Mouse (Mus musculus) liver, embryonic 16.5 days (tissue): ENCODE data around the gene Prkcz. TPM values are rescaled to one million over a fixed set of nuclear protein-coding genes. Genes with fewer than 3 reads are reported as not detected.

Experiments
- ATAC-seq: fragments of 200-750 bp; cut with Nextera tagmentation; 2 replicates; pipeline ENCODE4 v1.8.0; 2017; ENCODE audit warnings: low read depth, mild to moderate bottlenecking, moderate number of reproducible peaks, moderate library complexity
- H3K27ac ChIP-seq: fragments of 300-500 bp; sonication (generic); 2 replicates; pipeline ENCODE4 v1.5.1; 2014; ENCODE audit warnings: mild to moderate bottlenecking, low read length
- H3K27me3 ChIP-seq: fragments of 300-500 bp; sonication (generic); 2 replicates; pipeline ENCODE4 v1.6.1; 2014; ENCODE audit warnings: low read depth, low read length, mixed read lengths; ENCODE audit not compliant: control insufficient read depth, insufficient read depth
- H3K36me3 ChIP-seq: fragments of 300-500 bp; sonication (generic); 2 replicates; pipeline ENCODE4 v1.6.1; 2014; ENCODE audit warnings: mild to moderate bottlenecking; ENCODE audit not compliant: control insufficient read depth, insufficient read depth
- H3K4me1 ChIP-seq: fragments of 300-500 bp; sonication (generic); 2 replicates; pipeline ENCODE4 v1.6.1; 2014; ENCODE audit warnings: low read depth, low read length, mixed read lengths; ENCODE audit not compliant: control insufficient read depth
- H3K4me2 ChIP-seq: fragments of 300-500 bp; sonication (generic); 2 replicates; pipeline ENCODE4 v1.6.1; 2014; ENCODE audit warnings: low read depth, low read length, mixed read lengths
- H3K4me3 ChIP-seq: fragments of 300-500 bp; sonication (generic); 2 replicates; pipeline ENCODE4 v1.5.1; 2014; ENCODE audit warnings: low read depth, mild to moderate bottlenecking, low read length
- H3K9ac ChIP-seq: fragments of 300-500 bp; sonication (generic); 2 replicates; pipeline ENCODE4 v1.6.1; 2014; ENCODE audit warnings: low read depth, low read length
- H3K9me3 ChIP-seq: fragments of 300-500 bp; sonication (generic); replicated peaks from 2 replicates; pipeline ENCODE4 v1.6.1; 2016; ENCODE audit warnings: low read length; ENCODE audit not compliant: control insufficient read depth
- WGBS: fragments of 180-500 bp; shearing (Covaris S2); extraction: QIAGEN DNeasy Blood & Tissue Kit; methylation state at CpG from one replicate; pipeline ENCODE4 v1.1.7; 2014; ENCODE audit not compliant: insufficient replicate concordance; 5-methylcytosine and 5-hydroxymethylcytosine counted together
- polyA plus RNA-seq: library from polyadenylated mRNA; unstranded; fragments of >200 nt; fragmentation: Nextera tagmentation; extraction: Ambion mirVana; gene quantifications from 2 replicates; pipeline ENCODE4 v1.2.1, GENCODE M21; 2015

Gene Prkcz
- polyA plus RNA-seq, 1 experiment from 2014 or later = 2.7 TPM

DNA sequence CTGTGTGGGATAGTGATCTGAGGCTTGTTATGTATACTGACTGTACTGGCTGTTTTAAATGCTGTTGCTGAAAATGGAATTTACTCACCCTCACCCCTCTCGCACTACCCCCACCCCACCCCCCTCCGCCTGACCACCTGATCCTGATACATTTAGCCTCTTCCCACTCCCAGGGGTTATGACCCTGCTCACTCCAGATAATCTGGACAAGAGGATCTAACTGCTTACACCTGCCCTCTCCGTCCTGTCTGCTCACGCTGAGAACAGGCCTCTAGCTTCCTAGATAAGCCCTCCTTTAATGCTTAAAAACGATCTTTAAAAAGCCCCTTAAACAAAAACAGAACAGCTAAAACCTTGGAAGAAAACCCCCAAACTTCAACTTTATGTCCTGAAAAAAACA lies 35.4 kb downstream of the Prkcz start:
- no peak for ATAC-seq
- Histone ChIP-seq H3K9me3 (no peaks in the 10 kb centered on the region), H3K27ac (no peak overlapping the region), H3K36me3 (no peaks in the 10 kb centered on the region), H3K27me3 (no peaks in the 10 kb centered on the region), H3K9ac (no peak overlapping the region), H3K4me2 (no peak overlapping the region), H3K4me1 (0 out of 2 replicates have a peak, but pooled peaks cover 2% of the 10 kb centered on the region), H3K4me3 (no peak overlapping the region)
- WGBS = 52% methylated on average over 5 of the region's 5 CpGs

DNA sequence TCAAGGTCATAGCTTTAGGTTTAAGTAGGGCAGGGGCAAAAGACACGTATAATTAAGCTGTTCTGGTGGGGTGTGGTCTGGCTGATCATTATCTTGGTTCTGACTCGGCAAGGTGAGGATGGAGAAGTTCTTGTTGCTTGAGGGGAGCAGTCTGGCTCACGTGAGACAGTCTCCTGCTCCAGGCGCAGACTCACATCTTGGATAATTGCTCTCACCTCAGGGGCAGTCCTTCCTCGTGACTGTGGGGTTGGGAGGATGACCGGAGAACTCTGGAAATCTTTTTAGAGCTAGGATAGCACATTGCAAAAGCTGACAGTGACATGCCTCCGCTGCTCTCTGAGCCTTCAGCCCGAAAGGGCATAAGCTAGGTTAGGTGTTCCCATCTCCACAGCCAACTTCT lies 36.6 kb downstream of the Prkcz start:
- no peak for ATAC-seq
- no peak overlapping the region for H3K27ac ChIP-seq
- 0 out of 2 replicates have a peak, but pooled peaks cover 2% of the 10 kb centered on the region for H3K4me1 ChIP-seq
- WGBS = 39% methylated on average over 8 of the region's 8 CpGs
- no peak overlapping the region for H3K4me3 ChIP-seq
- H3K9ac ChIP-seq = no peak overlapping the region
- H3K27me3 ChIP-seq = no peaks in the 10 kb centered on the region
- H3K9me3 ChIP-seq = no peaks in the 10 kb centered on the region
- H3K4me2 ChIP-seq = no peak overlapping the region
- no peaks in the 10 kb centered on the region for H3K36me3 ChIP-seq

DNA sequence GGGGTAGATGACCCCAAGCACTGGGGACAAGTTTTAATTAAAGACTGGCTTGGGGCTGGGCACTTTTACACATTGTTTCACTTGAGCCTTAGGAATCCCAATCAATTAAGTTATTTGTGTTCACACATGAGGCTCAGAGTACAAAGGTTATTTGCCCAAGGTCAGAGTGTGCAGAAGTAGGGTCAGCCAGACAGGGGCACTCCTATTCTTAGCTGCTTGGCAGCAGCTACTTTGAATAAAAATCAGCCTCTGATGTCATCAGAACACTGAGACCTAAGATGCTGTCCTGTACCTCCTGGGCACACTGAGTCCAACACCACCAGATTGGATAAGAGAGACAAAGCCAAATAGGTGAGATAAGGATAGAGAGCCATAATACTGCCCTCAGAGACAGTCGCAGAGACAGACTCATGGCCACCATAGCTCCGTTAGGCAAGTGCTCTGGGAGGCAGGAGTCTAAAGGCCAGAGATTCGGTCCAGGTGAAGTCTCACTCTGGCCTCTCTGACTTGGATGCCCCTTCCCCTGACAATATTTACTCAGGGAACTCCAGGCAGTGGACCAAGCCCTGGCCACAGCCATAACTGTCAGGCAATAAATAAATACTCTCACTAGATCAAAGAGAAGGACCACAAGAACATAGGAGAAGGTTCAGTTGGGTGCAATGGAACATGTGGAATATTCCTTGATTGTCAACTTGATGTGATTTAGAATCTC lies 37.9 kb downstream of the Prkcz start:
- WGBS = 46% methylated on average over 3 of the region's 3 CpGs
- 0 out of 2 replicates have a peak, but pooled peaks cover 2% of the 10 kb centered on the region for H3K4me1 ChIP-seq
- no peak overlapping the region for H3K9ac ChIP-seq
- no peak overlapping the region for H3K4me2 ChIP-seq
- no peaks in the 10 kb centered on the region for H3K9me3 ChIP-seq
- H3K36me3 ChIP-seq = no peaks in the 10 kb centered on the region
- no peak overlapping the region for H3K4me3 ChIP-seq
- no peaks in the 10 kb centered on the region for H3K27me3 ChIP-seq
- ATAC-seq = peak; percentile 67
- no peak overlapping the region for H3K27ac ChIP-seq

DNA sequence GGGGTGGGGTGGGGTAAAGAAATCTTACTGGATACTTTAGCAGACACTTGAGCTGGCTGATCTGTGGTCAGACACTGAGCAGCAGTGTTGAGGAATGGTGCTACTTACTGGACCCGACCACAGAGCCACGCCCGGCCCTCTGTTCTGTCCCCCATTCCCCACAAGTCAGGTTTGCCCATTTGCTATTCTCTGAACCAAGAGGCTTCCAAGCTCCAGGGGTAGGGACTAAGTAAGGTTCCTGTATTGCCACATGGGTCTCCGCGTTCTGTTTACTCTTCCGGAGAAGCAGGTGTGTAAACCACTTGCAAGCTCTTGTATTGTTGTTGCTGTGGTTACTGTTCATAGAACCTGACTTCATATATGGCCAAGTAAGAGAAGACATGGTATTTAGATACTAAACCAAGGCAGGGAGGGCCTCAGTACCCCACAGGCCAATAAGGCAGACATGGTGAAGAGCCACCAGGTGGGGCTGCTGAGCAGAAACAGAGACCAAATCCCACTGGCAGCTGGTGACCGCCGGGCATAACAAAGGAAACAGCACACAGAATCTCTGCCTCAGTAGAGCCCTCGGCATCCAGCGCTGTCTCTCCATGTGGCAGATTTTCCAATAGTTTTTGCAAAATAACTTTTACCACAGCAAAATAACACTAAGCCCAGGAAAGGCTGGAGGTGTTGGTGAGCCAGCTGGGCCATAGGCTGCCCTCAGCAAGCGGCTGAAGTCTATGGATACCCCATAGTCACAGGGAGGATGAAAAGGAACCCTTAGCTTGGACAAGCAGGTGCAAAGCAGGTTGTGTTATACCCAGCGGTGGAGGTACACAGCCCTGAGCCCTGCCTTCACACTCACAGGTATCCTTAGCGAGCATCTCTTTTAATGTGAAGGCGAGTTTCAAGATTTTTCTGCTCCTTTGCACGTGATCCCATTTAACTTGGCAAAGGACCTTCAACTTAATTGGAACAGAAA lies 40.6 kb downstream of the Prkcz start:
- Histone ChIP-seq H3K4me1 (0 out of 2 replicates have a peak, but pooled peaks cover 2% of the 10 kb centered on the region), H3K27me3 (no peaks in the 10 kb centered on the region), H3K9ac (no peak overlapping the region), H3K27ac (no peak overlapping the region), H3K4me3 (no peak overlapping the region), H3K4me2 (no peak overlapping the region), H3K9me3 (no peaks in the 10 kb centered on the region), H3K36me3 (no peaks in the 10 kb centered on the region)
- 50% methylated on average over 15 of the region's 15 CpGs for WGBS
- no peak for ATAC-seq

DNA sequence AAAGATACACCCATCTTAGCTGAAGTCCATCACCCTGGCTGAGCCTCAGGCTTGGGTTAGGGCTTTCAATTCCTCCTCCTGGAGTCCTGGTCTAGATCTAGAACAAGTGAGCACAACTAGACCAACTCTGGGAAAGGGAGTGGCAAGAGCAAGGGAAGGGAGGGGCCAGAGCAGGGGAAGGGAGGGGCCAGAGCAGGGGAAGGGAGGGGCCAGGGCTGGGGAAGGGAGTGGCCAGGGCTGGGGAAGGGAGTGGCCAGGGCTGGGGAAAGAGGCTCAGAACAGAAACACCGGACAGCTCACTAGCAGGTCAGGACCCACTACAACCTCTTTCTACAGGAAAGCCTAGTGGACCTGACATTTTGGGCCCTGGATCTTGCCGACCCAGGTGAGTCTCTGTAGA lies 42.9 kb downstream of the Prkcz start:
- Histone ChIP-seq H3K9me3 (no peaks in the 10 kb centered on the region), H3K27ac (no peak overlapping the region), H3K4me1 (0 out of 2 replicates have a peak, but pooled peaks cover 2% of the 10 kb centered on the region), H3K4me2 (no peak overlapping the region), H3K4me3 (no peak overlapping the region), H3K9ac (no peak overlapping the region), H3K27me3 (no peaks in the 10 kb centered on the region), H3K36me3 (no peaks in the 10 kb centered on the region)
- WGBS = 23% methylated on average over 2 of the region's 2 CpGs
- ATAC-seq = 0 out of 2 replicates have a peak, but pooled peaks have one; percentile 39

DNA sequence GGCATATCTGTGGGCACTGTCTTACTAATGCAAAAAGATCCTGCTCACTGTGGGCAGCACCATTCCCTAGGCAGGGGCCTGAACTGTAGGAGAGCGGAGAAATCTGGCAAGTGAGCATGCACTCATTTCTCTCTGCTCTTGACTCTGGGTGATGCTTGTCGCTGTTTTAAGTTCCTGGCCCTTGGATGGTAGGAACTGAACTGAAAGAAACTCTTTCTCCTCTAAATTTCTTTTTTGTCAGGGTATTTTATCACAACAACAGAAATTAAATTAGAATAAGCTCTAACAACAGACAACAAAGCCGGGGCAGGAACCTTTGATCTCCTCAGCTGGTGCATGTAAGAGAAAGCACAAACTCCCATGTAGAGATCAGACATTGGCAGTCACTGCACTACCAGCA lies 46.1 kb downstream of the Prkcz start:
- H3K27me3 ChIP-seq = no peaks in the 10 kb centered on the region
- H3K36me3 ChIP-seq = no peaks in the 10 kb centered on the region
- H3K4me2 ChIP-seq = no peak overlapping the region
- no peak overlapping the region for H3K9ac ChIP-seq
- no peaks in the 10 kb centered on the region for H3K9me3 ChIP-seq
- 71% methylated on average over 3 of the region's 3 CpGs for whole genome bisulfite sequencing
- no peak overlapping the region for H3K27ac ChIP-seq
- no peak overlapping the region for H3K4me3 ChIP-seq
- ATAC-seq = no peak
- no peaks in the 10 kb centered on the region for H3K4me1 ChIP-seq

DNA sequence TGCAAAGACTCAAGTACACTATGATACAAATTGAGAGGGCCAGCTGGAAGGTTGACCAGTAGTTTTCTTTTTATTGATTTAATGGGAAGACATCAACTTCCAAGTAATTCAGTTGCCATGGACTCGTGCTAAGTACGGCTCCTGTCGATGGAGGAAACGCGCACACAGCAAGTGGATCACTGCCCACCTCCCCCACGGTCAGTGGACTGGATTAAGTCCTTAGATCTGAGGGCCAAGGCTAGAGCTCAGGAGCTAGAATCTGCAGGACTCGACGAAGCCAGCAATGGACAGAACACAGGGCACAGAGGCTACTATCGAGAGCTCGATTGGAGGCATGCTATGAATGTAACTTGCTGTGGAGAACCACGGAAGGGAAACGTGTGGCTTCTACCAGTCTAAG lies 52.5 kb downstream of the Prkcz start:
- H3K9ac ChIP-seq = no peak overlapping the region
- 72% methylated on average over 12 of the region's 12 CpGs for WGBS

DNA sequence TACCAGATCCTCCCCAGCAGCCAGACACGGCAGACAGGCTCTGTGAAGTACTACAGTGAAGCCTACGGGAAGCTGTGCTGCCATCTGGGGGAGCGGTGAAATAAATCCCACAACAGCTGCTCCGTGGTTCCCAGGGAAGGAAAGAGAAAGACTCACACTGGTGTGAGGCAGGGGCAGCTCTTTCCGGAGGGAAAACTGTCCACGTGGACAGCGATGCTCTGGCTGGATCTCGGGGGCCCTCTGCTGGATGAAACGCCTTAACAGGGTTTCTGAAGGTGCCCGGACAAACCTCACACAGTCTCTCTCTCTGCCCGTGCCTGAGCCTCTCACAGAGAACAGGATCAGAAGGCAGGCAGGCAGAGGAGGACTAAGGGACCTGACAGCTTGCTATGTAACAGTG lies 53.1 kb downstream of the Prkcz start:
- no peak overlapping the region for H3K9ac ChIP-seq
- no peaks in the 10 kb centered on the region for H3K36me3 ChIP-seq
- peak; percentile 30; the same call in 1 of the 2 replicates for ATAC-seq
- under 1% methylated on average over 11 of the region's 11 CpGs for WGBS
- H3K4me1 ChIP-seq = no peaks in the 10 kb centered on the region
- H3K9me3 ChIP-seq = no peaks in the 10 kb centered on the region
- H3K4me3 ChIP-seq = no peak overlapping the region
- H3K27ac ChIP-seq = no peak overlapping the region
- no peaks in the 10 kb centered on the region for H3K27me3 ChIP-seq
- no peak overlapping the region for H3K4me2 ChIP-seq

More for the DNA sequence above, 52.5 kb downstream of the Prkcz start:
- Histone ChIP-seq H3K4me2 (no peak overlapping the region), H3K4me1 (no peaks in the 10 kb centered on the region), H3K4me3 (no peak overlapping the region), H3K27me3 (no peaks in the 10 kb centered on the region), H3K27ac (no peak overlapping the region), H3K36me3 (no peaks in the 10 kb centered on the region), H3K9me3 (no peaks in the 10 kb centered on the region)
- ATAC-seq = no peak

DNA sequence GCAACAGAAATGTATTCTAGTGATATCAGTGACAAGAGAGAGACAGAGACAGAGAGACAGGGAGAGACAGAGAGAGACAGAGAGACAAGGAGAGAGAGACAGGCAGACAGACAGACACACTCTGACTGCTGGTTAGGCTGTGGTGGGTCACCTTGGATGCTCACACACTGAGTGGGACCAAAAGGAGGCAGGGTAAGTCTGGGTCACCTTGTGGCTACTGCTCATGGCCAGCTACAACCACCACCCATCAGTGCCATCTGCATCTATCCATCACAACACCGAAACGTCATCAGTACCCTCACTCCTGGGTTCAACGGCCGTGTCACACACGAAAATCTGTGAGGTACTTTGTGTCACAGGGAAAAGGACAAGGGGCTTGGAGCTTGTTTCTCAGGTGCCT lies 53.6 kb downstream of the Prkcz start:
- H3K9me3 ChIP-seq = no peaks in the 10 kb centered on the region
- no peak overlapping the region for H3K9ac ChIP-seq
- WGBS = 50% methylated on average over 5 of the region's 5 CpGs
- no peak for ATAC-seq
- H3K27ac ChIP-seq = no peak overlapping the region
- H3K4me1 ChIP-seq = no peaks in the 10 kb centered on the region
- no peaks in the 10 kb centered on the region for H3K27me3 ChIP-seq
- H3K4me2 ChIP-seq = no peak overlapping the region
- no peaks in the 10 kb centered on the region for H3K36me3 ChIP-seq
- no peak overlapping the region for H3K4me3 ChIP-seq
